Mouse (Mus musculus): ENCODE data around the gene Xrcc3.

Gene Xrcc3

DNA sequence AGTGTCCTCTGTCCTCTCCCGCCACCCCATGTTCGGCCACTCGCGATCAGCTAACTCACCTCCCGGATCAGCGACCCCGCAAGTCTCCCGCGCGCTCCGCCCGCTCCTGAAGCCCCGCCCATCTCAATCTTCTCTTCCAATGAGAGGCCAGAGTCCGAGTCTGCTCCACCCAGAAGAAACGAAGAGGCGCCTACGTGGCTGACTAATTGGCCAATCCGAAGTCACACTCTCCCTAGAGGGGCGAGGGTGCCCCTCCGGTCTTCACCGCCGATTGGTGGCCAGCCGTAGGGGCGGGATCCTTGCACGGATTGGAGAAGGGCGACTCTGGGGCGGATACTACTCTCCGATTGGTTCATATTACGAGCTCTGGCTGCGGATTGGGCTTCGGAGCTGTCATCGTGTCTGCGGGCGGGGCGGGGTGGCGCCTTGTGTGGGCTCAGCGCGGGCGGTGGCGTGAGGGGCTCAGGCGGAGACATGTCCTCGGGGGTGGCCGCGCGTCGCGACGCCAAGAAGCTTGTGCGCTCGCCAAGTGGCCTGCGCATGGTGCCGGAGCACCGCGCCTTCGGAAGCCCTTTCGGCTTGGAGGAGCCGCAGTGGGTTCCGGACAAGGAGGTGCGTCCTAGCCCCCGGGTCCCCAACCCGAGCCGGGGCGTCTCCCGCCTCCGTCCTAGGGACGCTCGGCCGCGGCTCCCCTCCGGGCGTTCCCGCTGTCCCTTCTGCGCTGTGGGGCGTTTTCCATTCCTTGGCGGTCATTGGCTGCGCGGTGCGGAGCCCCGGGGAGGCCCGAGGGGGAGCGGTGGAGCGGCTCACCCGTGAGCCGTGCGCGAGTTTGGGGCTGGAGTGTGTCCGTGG lies at the start of gene Xrcc3, which contains the start of gene Zfyve21:
TSS of gene Xrcc3 (minus strand) at position 108 of the 852 bp plus-strand sequence.
TSS of gene Zfyve21 (plus strand) at position 405 of the 852 bp plus-strand sequence.
- in situ Hi-C loops (cut with MboI, MseI) = no loop called here

DNA sequence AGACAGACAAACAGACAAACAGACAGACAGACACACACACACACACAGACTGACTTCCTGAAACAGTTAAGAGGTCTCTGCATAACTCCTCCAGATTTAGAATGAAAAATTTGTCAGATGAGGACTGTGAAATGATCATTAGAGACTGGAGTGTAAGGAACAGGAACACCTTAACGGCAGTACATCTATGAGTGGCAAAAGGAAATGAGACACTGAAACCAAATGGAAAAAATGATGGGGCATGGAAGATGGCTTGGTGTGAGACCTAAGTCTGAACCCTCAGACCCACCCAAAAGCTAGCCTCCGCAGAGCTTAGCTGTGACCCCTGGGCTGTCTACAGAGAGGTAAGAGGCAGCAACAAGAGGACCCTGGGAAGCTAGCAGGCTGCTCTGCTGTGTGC lies 41.8 kb upstream of the Xrcc3 start:
- in situ Hi-C loops (cut with MboI, MseI) = no loop called here

DNA sequence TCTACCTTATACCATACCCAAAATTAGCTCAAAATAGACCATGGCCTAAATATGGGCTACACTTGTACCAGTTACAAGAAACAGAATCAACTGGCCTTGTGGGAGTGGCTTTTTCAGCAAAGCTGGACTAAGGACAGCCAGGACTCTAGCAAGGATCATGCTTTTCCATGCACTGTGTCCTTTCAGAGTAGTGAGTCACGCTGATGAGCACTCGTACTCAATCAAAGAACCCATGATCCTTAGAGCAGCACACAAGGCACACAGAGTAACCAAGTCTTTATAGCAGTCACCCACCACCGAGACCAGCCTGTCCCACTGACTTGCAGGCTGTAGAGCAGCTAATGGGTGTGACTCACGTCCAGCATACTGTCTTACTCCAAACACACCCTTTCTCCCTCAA lies 39.9 kb upstream of the Xrcc3 start:
- in situ Hi-C loops (cut with MboI, MseI) = no loop called here

DNA sequence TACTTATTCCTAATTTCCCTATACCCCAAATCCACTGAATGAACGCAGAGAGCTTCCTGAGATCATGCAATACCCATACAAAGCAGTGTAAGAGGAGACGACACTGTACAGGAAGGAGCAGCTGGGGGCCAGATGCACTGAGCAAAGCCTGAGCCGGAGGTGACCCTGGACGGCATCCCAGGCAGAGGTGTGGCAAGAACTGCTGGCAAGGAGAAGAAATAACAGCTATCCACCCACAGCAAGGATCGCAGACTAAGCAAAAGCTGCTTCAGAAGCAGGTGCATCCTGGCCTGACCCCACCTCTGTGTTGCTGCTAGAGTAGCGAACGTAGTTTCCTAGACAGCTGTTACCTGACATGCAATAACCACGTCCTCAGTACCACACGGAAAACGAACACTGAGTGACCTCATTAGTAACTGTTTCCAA lies 39.4 kb upstream of the Xrcc3 start:
- in situ Hi-C loops (cut with MboI, MseI) = no loop called here

DNA sequence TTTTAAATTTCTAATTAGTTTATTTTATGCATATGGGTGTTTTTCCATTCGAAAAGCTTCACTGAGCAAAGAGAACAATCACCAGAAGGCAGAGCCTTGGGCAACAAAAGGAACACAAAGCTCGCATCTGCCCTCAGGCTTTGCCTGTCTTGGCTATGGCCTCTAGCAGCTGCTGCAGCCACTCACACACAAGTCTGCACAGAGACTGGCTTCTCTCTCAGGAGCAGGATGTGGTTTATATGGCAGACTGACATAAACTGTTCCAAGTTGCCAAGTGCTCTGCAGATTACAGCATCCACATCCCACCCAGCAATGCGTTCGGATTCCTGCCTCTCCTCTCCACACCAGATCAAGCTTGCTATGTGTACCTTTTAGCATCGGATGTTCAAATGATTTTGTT lies 38.1 kb upstream of the Xrcc3 start:
- in situ Hi-C loops (cut with MboI, MseI) = no loop called here

DNA sequence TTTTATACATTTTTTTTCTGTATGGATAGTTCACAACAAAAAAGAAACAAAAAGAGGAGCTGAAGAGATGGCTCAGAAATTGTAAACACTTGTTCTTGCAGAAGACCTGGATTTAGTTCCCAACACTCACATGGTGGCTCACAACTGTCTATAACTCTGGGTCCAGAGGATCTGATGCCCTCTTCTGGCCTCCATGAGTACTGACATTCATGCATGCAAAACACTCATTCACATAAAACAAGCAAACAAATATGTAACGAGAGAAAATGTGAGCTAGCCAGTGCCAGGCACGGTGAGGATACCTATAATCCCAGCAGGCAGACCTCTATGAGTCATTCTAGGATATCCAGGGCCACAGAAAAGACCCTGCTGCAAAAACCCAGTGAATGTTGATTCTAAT lies 37.6 kb upstream of the Xrcc3 start:
- in situ Hi-C loops (cut with MboI, MseI) = no loop called here

DNA sequence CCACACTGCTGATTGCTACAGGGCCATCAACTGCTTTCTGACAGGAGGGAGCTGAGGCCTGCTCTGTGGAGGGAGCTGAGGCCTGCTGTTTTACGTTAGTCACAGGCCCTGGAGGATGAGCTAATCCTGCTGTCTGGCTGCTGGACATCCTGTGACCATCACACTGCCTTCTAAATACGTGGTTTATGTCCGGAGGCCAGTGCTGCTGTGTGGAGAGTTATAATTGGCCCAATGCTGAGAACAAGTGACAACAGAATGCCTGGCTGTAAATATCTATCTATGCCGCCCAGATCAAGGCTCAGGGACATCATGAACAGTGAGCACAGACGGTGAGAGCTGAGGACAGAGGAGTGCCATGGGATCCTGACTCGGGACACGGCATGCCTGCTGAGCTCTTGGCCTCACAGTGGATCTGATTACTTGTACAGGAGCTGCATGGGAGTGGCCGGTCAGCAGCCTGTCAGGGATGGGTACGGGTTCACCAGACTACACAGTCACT lies 34.7 kb upstream of the Xrcc3 start:
- in situ Hi-C loops (cut with MboI, MseI) = no loop called here

DNA sequence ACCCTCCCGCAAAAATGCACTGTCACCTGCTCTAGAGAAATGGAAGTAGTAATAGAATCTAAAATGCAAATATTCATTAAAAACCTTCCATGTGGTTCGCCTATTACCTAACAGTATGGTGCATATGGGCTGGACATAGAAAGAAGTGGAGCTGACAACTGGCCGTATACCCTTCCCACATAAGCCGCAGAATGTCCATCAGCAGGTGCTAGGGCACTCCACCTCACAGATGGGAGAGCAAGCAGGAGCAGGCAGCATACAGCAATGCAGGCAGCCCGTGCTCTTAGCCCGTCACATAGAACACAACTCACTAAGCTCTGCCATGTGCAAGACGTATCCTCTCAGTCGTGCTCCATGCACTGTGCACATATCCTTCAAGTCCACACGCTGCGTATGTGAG lies 33.1 kb upstream of the Xrcc3 start:
- in situ Hi-C loops (cut with MboI, MseI) = no loop called here

DNA sequence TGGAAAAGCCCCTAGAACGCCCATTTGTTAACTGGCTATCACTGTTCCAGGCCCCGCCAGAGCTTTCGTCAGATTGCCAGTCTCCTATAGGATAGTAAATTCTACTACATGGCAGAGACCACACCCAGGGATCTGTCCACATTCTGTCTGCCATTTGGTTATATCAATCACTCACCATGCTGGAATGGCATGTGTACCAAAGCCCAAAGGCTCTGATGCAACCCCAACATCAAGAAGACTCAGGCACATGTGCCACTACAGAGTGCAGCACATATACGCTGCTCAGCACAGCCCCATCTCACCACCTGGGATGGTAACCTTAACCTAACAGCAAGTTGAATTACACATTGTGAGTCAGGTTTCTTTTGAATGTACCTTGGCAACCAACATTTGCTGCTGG lies 32.3 kb upstream of the Xrcc3 start:
- in situ Hi-C loops (cut with MboI, MseI) = no loop called here

DNA sequence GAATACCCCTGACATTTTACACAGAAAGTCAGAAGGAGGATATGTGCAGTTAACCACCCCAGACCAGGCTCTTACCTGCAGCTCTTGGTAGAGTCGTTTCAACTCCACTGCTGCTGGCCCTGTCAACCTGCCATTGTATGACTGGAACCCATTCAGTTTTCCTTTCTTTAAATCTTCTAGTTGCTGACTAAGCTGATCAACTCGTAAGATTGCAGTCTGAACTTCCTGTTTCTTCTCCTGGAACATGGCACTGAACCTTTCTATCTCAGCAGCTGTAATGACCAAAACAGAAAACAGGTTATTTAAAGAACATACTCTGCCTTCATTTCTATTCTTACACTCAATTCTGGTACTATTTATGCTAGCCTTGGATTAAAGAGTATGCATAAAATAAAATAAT lies 29.8 kb upstream of the Xrcc3 start:
- in situ Hi-C loops (cut with MboI, MseI) = no loop called here

DNA sequence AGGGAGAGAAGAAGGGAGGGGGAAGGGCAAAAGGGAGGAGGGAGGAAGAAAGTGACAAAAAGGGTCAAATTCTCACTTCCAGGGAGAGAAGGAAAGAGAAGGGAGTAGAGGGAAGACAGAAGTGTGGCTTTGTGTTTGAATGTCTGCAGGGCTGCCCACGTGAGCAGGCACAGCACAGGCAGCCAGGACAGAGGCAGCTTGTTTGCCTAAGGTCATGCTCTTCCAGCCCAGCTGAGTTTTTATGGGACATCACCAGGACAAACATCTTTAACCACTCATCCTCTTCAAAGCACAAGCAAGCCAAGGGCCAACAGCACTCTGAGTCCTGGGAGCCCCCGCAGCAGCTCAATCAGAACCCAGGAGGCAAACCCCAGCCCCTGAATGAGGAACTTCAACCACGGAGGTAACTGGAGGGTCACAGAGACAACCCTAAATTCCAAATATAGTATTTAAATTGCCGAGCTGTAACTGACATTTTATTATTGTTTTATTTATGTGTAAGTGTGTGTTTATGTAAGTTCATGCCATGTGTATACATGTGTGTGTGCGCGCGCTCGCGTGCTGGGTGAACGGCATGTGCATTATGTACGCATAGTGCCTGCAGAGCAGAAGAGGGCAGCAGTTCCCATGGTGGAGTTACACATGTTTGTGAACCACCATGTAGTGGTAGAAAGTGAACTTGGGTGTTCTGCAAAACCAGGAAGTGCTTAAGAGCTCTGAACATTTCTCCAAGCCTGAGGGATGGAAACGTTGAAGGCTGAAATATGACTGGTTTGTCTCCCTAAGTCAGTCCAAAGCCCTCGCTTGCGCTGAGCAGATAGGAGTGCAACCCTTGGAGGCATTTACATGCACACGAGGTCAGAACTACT lies 29.1 kb upstream of the Xrcc3 start:
- in situ Hi-C loops (cut with MboI, MseI) = no loop called here

DNA sequence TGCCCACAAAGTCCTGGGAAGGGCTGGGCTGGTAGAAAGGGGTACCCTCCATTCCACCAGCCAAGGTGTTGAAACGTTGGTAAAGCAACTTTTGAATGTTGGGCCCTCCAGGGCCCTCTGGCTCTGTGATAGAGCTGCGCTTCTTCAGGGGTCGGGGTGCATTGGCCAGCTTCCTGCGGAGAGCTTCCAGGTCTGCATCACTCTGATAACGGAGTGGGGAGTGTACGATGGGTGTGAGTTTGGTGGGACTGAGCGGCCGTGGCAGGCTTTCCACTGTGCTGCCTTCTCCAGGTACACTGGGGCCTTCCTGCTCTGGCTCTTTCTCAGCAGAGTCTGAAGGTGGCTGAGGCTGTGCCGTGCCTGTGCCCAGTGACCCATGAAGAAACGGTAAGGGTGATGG lies 19.8 kb upstream of the Xrcc3 start:
- in situ Hi-C loops (cut with MboI, MseI) = no loop called here

DNA sequence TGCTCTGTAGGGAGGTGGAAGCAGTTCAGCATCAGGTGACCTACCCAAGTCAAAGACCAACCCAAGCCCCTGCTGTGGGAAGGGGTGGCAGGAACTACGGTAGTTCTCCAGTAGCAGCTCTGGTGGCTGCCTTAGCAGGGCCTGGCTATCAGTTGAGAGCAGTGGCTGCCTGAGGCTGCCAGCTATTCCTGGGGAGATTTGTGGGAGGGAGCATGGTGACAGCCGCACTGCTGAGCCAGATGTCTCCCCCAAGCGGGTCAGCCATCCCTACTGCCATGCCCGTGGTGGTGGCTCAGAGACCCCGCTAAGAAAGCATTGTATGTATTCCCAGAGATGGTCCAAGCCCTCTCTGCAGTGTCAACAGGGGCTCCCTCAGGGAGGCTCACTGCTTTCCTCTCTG lies 19.0 kb upstream of the Xrcc3 start:
- in situ Hi-C loops (cut with MboI, MseI) = no loop called here

DNA sequence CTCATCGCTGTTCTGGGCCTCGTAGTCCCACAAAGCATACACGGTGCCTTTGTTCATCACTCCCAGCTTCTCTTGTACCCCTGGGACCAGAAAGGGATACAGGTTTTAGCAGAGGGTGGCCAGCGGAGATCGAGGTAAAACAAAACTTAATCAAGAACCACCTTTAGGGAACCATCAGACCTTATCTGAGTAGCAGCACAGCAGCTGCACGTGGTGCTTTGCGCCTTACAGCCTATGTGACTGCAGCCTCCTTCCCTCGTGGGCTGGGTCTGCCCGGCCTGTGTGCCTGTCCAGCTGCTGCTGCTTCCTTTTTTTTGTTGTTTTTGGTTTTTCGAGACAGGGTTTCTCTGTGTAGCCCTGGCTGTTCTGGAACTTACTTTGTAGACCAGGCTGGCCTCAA lies 16.7 kb upstream of the Xrcc3 start:
- in situ Hi-C loops (cut with MboI, MseI) = no loop called here

DNA sequence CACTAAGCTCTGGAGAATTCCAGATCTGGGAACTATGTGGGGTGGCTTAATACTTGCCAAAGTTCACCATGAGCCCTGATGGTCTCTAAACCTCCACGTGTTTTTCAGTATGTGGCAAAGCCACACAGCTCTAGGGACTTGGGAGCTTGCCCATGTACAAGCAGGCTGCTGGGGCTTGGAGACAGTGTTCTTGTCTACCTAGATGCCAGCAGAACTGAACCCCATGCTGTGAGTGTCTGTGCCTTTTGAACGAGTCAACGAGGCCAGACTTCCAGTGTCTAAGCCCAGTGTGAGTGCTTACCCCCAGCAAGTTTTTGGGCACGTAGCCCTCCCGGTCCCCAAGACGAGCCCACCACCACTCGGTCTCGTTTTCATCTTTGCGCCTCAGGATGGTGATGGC lies 16.3 kb upstream of the Xrcc3 start:
- in situ Hi-C loops (cut with MboI, MseI) = no loop called here

DNA sequence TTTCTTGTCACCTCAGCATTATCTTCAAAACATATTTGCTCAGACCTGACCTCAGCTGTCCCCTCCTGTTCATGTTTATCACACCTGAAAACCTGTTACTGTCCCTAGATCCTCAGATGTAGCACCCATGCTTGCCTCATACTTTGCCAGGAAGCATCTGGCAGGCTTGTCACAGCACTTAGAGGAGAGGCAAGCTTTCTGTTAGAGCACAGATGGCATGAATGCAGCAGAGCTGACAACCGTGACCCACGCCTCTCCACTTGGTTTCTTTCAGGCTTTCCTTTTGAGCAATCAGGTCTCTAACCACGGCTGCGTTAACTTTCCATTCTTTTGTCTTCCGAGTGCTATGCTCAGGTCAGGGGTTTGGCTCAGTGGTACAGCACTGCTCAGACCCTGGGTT lies 15.8 kb upstream of the Xrcc3 start:
- in situ Hi-C loops (cut with MboI, MseI) = no loop called here

DNA sequence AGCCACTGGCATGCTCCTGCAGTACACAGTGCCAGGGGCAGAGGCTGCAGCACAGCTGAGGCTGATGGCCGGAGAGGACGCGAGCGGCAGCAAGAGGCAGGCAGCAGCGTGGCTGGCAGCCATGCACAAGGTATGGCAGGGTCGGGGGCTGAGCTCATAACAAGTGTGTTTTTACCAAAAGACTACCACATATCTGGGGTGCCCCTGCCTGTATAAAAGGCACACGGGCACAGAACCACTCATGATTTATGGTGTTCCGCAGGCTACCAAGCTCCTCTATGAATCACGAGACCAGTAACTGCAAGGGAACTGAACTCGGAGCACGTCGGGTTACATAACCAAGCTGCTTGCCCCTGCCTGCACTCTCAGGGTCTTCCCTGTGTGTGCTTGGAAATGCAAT lies 13.9 kb upstream of the Xrcc3 start:
- in situ Hi-C loops (cut with MboI, MseI) = no loop called here

DNA sequence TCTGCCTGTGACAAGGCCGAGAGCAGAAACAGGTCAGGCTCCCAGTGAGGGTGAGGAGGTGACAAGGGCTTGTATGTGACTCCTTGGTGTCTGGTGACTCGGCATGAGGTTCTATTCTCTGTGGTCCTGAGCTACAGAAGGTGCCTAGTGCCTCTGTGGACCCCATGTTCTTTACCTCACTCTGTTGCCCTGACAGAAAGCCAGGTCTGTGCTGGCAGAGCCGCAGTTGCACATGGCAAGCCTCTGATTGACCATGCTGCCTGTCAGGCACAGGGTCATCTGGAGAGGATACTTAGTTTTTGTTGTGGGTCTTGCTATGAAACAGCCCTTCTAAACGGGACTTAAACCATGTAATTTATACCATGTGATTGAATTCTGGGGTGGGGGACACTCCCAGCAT lies 8.3 kb upstream of the Xrcc3 start:
- in situ Hi-C loops (cut with MboI, MseI) = no loop called here

DNA sequence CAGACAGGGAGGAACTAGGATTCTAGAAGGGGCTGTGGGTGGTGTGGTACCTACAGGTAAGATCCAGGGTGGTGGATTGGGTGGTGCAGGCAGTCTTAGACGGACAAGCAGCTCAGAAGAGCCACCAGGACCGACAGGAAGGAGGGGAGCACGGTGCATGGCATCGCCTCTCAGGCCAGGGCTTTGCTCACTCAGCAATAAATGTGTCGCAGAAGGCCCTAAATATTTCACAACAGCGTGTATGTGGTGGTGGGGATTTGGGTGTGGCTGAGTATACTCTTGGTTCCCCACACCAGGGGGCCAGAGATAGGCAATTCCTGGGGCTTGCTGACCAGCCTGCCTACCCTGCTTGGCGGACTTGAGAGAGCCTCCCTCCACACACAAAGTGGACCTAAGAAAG lies 7.0 kb upstream of the Xrcc3 start:
- in situ Hi-C loops (cut with MboI, MseI) = no loop called here

DNA sequence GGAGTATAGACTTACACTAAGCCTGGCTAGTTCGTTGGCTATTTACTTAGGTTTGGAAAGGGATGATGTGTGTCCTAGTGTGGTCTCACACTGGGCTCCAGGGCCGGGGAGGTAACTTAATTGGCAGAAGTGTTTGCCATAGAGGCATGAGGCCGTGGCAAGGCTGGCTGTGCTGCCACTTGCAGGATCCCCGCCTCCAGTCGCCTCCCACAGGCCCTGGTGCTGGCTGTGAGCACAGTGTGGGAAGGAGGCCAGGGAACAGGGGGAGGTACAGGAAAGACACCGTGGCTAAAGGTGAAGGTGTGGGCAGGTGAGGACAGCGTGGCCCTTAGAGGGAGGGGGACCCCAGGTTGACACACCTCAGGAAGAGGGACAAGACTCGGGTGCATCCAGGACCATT lies 6.3 kb upstream of the Xrcc3 start:
- in situ Hi-C loops (cut with MboI, MseI) = no loop called here

DNA sequence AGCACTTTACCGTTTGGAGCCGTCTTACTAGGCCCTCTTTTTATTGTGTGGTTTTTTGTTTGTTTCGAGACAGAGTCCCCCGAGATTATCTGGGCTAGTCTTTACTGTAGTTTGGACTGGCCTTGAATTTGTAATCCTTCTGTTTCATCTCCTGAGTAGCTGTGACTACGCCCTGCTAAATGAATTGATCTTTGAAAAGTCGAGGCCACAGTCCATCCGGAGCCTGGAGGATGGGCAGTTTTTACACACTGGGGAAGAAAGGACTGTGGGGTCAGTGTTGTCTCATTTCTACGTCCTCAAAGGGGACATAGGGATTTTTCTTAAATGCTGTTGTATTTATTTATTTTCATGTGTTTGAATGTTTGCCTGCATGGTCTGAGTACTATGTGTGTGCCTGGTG lies 4.3 kb upstream of the Xrcc3 start:
- in situ Hi-C loops (cut with MboI, MseI) = no loop called here

DNA sequence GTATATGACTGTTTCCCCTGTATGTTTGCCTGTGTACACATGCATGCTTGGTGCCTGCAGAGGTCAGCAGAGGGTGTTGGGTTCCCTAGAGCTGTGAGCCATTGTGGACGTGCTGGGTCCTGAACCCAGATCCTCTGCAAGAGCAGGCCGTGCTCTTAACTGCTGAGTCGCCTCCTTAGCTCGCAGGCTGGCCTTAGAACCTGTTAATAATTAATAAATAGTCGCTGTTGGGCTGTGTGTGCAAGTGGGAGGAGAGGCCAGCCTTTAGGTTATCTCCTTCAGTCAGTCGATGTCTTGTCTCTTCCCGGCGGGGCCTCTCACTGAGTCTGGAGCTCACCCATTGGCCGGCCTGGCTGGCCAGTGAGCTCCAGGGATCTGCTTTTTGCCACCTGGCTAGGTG lies 3.3 kb upstream of the Xrcc3 start:
- in situ Hi-C loops (cut with MboI, MseI) = no loop called here

DNA sequence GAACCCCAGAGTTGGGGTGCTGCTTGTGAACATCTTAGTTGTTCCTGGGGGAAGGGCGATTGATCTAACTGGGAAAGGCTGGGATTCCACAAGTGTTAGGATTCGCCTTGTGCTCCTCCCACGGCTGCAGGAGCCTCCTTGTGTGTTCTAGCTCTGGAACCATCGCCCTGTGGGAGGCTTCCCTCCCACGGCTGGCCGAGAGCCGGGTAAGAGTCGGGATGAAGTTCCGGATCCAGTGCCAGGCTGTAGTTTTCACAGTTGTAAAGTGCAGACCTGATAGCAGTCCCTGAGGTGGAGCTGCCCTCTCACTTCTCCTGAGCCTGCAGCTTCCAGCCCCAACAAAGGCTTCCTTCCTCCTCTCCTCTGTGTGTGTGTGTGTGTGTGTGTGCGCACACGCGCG lies 2.9 kb upstream of the Xrcc3 start:
- in situ Hi-C loops (cut with MboI, MseI) = no loop called here
